Mouse (Mus musculus): ENCODE data around the gene Epb41.

DNA sequence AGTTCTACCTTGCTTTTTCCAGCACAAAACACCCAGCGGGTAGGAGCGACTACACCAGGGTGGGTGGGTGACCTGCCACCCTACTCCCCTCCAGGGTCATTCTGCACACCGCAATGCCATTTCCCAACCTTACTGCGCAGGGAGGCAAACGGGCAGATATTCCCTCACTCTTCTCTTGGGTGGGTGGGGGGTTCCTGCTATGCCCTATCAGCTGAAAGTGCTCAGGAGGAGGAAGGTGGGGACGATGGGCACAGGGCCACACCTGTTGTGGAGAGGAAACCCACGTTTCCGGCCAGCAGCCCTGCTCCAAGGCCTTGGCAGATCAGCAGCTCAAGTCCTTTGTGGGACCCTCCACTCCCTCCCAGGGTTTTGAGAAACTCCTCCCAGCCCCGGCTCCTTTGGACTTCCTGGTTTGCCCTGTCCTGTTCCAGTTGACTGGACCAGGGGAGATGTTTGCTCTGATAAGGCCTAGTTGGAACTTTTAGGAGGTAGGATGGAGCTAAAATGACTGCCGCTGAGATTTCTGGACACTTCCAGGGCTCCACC is 158.0 kb downstream of the Epb41 start:
- TF ChIP-seq CTCF (IDR thresholded peaks at IDR 0.05) (no peak), POLR2A (IDR thresholded peaks at IDR 0.05; ENCODE audit: insufficient read depth, low read depth, low read length) (no peak), EP300 (IDR thresholded peaks at IDR 0.05; ENCODE audit: insufficient read depth, low read depth, low read length) (no peak)

All from heart, adult 2 months (tissue).